ENCODE assay signal across 9 mouse cellular contexts in genomic region chr5:100605828-100606229, GRCm38 (mm10). TPM values are rescaled to one million over a fixed set of nuclear protein-coding genes. Genes with fewer than 3 reads are reported as not detected.
A peak's percentile ranks its signal among the peaks of the same experiment; 100 is the strongest.
DNase-seq lines count a peak whose midpoint lies in the region; ATAC-seq and TF ChIP-seq lines count a peak whose summit lies in the region.
"Had no signal": no experiment of that assay in that cellular context is flagged by ENCODE, and none has a peak within 500 bp of the region (broad histone marks: within the 10 kb centered on the region; RNA-seq: fewer than 3 reads in every experiment).

No protein-coding gene starts in this region.

- peak overlapping the region; percentile 33 for H3K4me2 ChIP-seq in hindbrain, postnatal 0 days (ENCODE audit: low read depth, low read length)
- H3K4me2 ChIP-seq in hindbrain, embryonic 13.5 days, result no peak overlapping the region
- no peak overlapping the region for H3K4me2 ChIP-seq in embryonic facial prominence, embryonic 15.5 days (replicated peaks)
- peak overlapping the region; percentile 37; the same call in 1 of the 2 replicates for H3K4me2 ChIP-seq in intestine, postnatal 0 days (replicated peaks; ENCODE audit: low read depth)

- H3K4me3 ChIP-seq in hindbrain, postnatal 0 days (ENCODE audit: low read length), result no peak overlapping the region
- no peak overlapping the region for H3K4me3 ChIP-seq in hindbrain, embryonic 13.5 days
- no peak overlapping the region for H3K4me3 ChIP-seq in embryonic facial prominence, embryonic 15.5 days (replicated peaks)
- no peak overlapping the region for H3K4me3 ChIP-seq in intestine, postnatal 0 days (ENCODE audit: low read depth, low read length)
- H3K4me3 ChIP-seq: erythroblast, embryonic 14.5 days had no signal

- H3K9me3 ChIP-seq in hindbrain, postnatal 0 days (ENCODE audit: low read length), result no peaks in the 10 kb centered on the region
- no peaks in the 10 kb centered on the region for H3K9me3 ChIP-seq in hindbrain, embryonic 13.5 days
- no peaks in the 10 kb centered on the region for H3K9me3 ChIP-seq in embryonic facial prominence, embryonic 15.5 days (replicated peaks)
- no peaks in the 10 kb centered on the region for H3K9me3 ChIP-seq in intestine, postnatal 0 days (ENCODE audit: control insufficient read depth)

- no peaks in the 10 kb centered on the region for H3K27me3 ChIP-seq in hindbrain, postnatal 0 days (ENCODE audit: insufficient read depth, low read length)
- H3K27me3 ChIP-seq in hindbrain, embryonic 13.5 days, result no peaks in the 10 kb centered on the region
- no peaks in the 10 kb centered on the region for H3K27me3 ChIP-seq in embryonic facial prominence, embryonic 15.5 days
- no peaks in the 10 kb centered on the region for H3K27me3 ChIP-seq in intestine, postnatal 0 days (replicated peaks; ENCODE audit: control insufficient read depth, insufficient read depth, low read length)

- H3K4me1 ChIP-seq in hindbrain, postnatal 0 days (ENCODE audit: insufficient read depth, low read length), result 0 out of 2 replicates have a peak, but pooled peaks cover 4% of the 10 kb centered on the region
- H3K4me1 ChIP-seq in hindbrain, embryonic 13.5 days (replicated peaks), result no peaks in the 10 kb centered on the region
- peaks cover 10% of the 10 kb centered on the region; the same call in 1 of the 2 replicates for H3K4me1 ChIP-seq in embryonic facial prominence, embryonic 15.5 days
- H3K4me1 ChIP-seq in intestine, postnatal 0 days (replicated peaks; ENCODE audit: control insufficient read depth, insufficient read depth, low read length), result peaks cover 7% of the 10 kb centered on the region; the same call in 1 of the 2 replicates

- DNase-seq in hindbrain, postnatal 0 days (ENCODE audit: low spot score), result peak; percentile 24
- peak; percentile 34 for DNase-seq in lung, postnatal 25 days (ENCODE audit: low spot score)
- DNase-seq in cerebellum, adult 8-10 months, result no peak
- DNase-seq in frontal cortex, postnatal 10 days (ENCODE audit: low spot score in 2 of 2), result no peak

- WGBS in hindbrain, postnatal 0 days, result 53% methylated on average over 9 of the region's 9 CpGs
- whole genome bisulfite sequencing in hindbrain, embryonic 13.5 days, result 65% methylated on average over 9 of the region's 9 CpGs
- WGBS in embryonic facial prominence, embryonic 15.5 days, result 42% methylated on average over 9 of the region's 9 CpGs
- WGBS in intestine, postnatal 0 days, result 14% methylated on average over 9 of the region's 9 CpGs

- ATAC-seq in hindbrain, postnatal 0 days, result no peak
- ATAC-seq in hindbrain, embryonic 13.5 days (ENCODE audit: low FRiP score), result no peak
- no peak for ATAC-seq in embryonic facial prominence, embryonic 15.5 days (ENCODE audit: insufficient number of reproducible peaks, low FRiP score, low TSS enrichment, low read depth)
- peak; percentile 31 for ATAC-seq in intestine, postnatal 0 days
- ATAC-seq in erythroid progenitor cell, adult 5-6 weeks (replicated peaks; ENCODE audit: low FRiP score, poor library complexity, severe bottlenecking), result no peak

- 0 out of 2 replicates have a peak overlapping the region, but pooled peaks have one; percentile 11 for H3K27ac ChIP-seq in hindbrain, postnatal 0 days
- no peak overlapping the region for H3K27ac ChIP-seq in hindbrain, embryonic 13.5 days
- peak overlapping the region; percentile 55 for H3K27ac ChIP-seq in embryonic facial prominence, embryonic 15.5 days (replicated peaks)
- peak overlapping the region; percentile 58 for H3K27ac ChIP-seq in intestine, postnatal 0 days (ENCODE audit: low read depth, low read length)

- TF ChIP-seq CTCF in hindbrain, postnatal 0 days (IDR thresholded peaks at IDR 0.05; ENCODE audit: low read depth), result no peak
- TF ChIP-seq CTCF in intestine, postnatal 0 days (IDR thresholded peaks at IDR 0.05; ENCODE audit: low read depth), result no peak

- no peak overlapping the region; the same call in 1 of the 2 replicates for H3K9ac ChIP-seq in hindbrain, postnatal 0 days (replicated peaks; ENCODE audit: low read length)
- no peak overlapping the region for H3K9ac ChIP-seq in hindbrain, embryonic 13.5 days
- H3K9ac ChIP-seq in embryonic facial prominence, embryonic 15.5 days, result no peak overlapping the region
- no peak overlapping the region for H3K9ac ChIP-seq in intestine, postnatal 0 days (ENCODE audit: low read depth, low read length)

- H3K36me3 ChIP-seq in hindbrain, postnatal 0 days (ENCODE audit: insufficient read depth, low read length), result no peaks in the 10 kb centered on the region
- no peaks in the 10 kb centered on the region for H3K36me3 ChIP-seq in hindbrain, embryonic 13.5 days
- no peaks in the 10 kb centered on the region for H3K36me3 ChIP-seq in embryonic facial prominence, embryonic 15.5 days
- no peaks in the 10 kb centered on the region for H3K36me3 ChIP-seq in intestine, postnatal 0 days (ENCODE audit: control insufficient read depth, insufficient read depth)

RNA-seq across cellular contexts. Expression of gene Plac8, which starts 33.8 kb away (rescaled TPM):
- 1.3 and 3.9 TPM in 2 replicates for total RNA-seq in hindbrain, postnatal 0 days (2014; rRNA removed)
- polyA plus RNA-seq in hindbrain, postnatal 0 days (2015; fragmentation: Nextera tagmentation; extraction: Ambion mirVana), result 2.8 and 3.4 TPM in 2 replicates
- 0.93 and 1.0 TPM in 2 replicates for polyA plus RNA-seq in hindbrain, embryonic 13.5 days (2015; fragmentation: Nextera tagmentation; extraction: Ambion mirVana)
- 7.9 and 9.8 TPM in 2 replicates for polyA plus RNA-seq in embryonic facial prominence, embryonic 15.5 days (2015; fragmentation: Nextera tagmentation; extraction: Ambion mirVana)
- 1,517 and 1,527 TPM in 2 replicates for polyA plus RNA-seq in intestine, postnatal 0 days (2015; fragmentation: Nextera tagmentation; extraction: Ambion mirVana)
- total RNA-seq in erythroid progenitor cell, adult 5-6 weeks (2015; ENCODE audit: low replicate concordance), result 276 and 360 TPM in 2 replicates
- total RNA-seq in erythroid progenitor cell, adult 5-6 weeks (2017; ENCODE audit: low replicate concordance), result 160 and 183 TPM in 2 replicates

Comparison
In these comparisons a context has a peak if more than half of its experiments do, and no peak if none do; other contexts are left out.
1. H3K4me2 ChIP-seq: peak in hindbrain, postnatal 0 days (single experiment) and intestine, postnatal 0 days (single experiment); none in hindbrain, embryonic 13.5 days (single experiment) and embryonic facial prominence, embryonic 15.5 days (single experiment).
2. DNase-seq: peak in hindbrain, postnatal 0 days (single experiment) and lung, postnatal 25 days (single experiment); none in cerebellum, adult 8-10 months (single experiment) and frontal cortex, postnatal 10 days (0 of 2).
3. RNA of gene Plac8, which starts 33.8 kb away (polyA plus RNA-seq): 1,517 to 1,527 TPM in intestine, postnatal 0 days; 7.9 to 9.8 TPM in embryonic facial prominence, embryonic 15.5 days, 2.8 to 3.4 TPM in hindbrain, postnatal 0 days and 0.93 to 1.0 TPM in hindbrain, embryonic 13.5 days; every median in the first group is over 100 times any median in the second.